Mouse (Mus musculus) olfactory bulb, adult 2 months (tissue): ENCODE data around the gene Garnl3.

Experiments
- CTCF ChIP-seq: fragments of 200-500 bp; IDR thresholded peaks from 2 replicates; pipeline ENCODE4 v1.5.1; 2012; ENCODE audit warnings: low read depth, mild to moderate bottlenecking, low read length, moderate library complexity; ENCODE audit not compliant: insufficient read depth
- POLR2A ChIP-seq: fragments of 200-500 bp; IDR thresholded peaks from 2 replicates; pipeline ENCODE4 v1.6.1; 2012; ENCODE audit warnings: mild to moderate bottlenecking, low read depth, low read length, moderate library complexity; ENCODE audit not compliant: insufficient read depth

DNA sequence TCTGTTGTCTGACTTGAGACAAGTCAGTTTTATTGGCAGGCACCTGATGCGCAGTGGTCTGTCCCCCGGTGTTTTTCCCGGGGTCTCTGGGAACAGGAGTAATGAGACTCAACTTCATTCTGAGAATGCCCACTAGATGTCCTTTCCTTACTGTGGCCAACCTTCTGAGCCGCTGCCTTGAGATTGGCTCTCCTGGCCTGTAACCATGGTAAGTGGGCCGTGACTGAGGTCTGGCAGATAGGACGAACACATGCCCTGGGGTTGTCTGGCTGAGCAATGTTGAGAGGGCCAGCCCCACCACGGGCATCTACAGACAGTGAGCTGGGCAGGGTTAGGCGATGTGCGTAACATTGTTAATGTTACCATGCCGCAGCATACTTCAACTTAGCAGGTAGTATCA lies 106.9 kb downstream of the Garnl3 start:
- TF ChIP-seq POLR2A (no peak), CTCF (no peak)
